Mouse (Mus musculus) layer of hippocampus, adult 9-10 months (tissue): ENCODE measurements at regions not wholly inside any gene's neighbourhood (a gene's known extent, or its start where the extent isn't known, plus 50 kb on each side); places are given as distances from the start of the nearest gene placed in this dataset.
A peak's percentile ranks its signal among the peaks of the same experiment; 100 is the strongest.

ENCODE experiments used
- DNase-seq: peaks from one replicate; pipeline ENCODE4 v3.0.0; 2022; ENCODE audit warnings: low spot score

DNA sequence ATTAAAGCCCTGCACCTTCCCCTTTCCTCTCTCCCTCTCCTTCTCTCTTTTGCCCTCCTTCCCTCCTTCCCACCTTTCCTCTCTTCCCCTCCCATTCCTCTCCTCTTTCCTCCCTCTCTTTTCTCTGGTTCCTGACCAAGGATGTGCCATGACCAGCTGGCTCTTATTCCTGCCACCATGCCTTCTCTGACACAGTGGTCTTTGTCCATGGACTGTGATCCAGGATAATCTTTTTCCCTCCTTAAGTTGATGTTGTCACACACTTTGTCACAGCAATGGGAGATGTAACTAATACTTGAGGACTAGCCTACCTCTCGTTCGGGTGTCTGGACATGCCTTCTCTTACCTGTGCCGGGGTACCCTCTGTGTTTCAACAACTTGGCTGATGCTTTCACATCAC, 86.4 kb downstream of the Anapc4 start:
- DNase-seq = no peak

DNA sequence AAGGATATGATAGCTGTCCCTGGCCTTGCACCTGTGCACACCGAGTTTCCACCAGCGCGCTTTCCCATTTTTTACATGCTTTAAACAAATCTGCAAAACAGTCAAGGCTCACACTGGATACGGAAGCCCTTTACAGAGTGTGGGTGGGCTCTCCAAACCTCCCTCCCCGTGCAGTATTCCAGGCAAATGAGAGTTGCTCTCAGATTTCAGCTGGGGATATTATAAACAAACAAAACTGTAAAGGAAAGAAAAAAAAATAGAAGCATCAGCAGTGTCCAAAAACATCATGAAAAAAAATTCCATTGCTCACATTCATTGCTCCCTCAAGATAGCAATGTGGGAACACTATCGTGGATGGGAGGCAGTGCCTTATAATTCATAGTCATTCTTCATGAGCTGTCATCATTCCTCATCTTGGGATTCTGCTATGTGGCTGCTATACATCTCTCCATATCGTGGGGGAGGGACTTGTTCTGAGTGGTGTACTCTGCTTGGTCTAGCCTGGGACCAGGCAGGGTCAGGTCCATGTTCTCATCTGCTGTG, 87.0 kb downstream of the Anapc4 start:
- DNase-seq = no peak

DNA sequence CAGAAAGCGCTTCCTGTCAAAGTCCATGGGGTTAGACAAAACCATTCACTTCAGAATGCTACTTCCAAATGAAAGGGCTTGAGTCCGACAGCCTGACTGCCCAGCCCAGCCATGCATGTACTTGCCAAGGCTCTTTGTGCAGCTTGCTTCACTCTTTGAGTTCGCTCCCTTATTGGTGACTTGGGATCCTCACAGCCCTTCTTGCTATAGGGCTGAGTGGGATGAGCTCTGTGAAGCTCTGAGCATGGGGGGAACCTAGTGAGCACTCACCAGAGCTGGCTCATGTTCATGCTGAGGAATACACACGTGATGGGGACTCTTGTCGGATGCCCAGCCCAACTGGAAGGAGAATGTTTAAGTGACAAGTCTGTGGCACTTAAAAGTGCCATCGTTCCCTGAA, 91.2 kb downstream of the Anapc4 start:
- DNase-seq = no peak

DNA sequence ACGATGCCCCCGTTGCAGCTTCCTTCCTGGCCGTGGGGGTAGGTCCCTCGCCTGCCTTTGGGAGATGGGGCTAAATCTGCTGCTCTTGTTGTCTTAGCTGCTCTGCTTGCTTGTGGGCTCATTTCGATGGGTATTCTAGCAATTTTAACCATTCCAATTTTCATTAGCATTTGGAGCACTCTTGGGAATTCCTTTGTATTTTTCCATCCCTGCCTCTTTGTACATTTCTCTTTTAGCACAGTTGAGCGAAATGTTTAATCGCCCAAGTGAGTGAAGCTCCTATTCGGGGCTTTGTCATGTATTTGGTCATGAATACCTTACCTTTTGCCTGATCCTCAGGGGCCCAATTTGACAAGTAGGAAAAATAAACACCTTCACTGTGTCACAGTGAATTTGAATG, 95.9 kb downstream of the Anapc4 start:
- no peak for DNase-seq

DNA sequence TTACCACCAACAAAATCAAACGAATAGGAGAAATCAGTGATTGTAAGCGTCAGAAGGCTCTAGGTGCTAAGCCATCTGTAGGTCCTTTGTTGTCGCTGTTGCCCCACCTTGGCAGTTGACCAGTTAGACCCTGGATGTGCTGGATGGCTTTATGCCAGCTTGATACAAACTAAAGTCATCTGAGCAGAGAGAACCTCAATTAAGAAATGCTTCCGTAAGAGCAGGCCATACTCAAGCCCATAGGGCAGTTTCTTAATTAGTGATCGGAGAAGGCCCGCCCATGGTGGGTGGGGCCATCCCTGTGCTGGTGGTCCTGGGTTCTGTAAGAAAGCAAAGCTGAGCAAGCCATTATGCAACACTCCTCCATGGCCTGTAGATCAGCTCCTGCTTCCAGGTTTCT, 99.5 kb downstream of the Anapc4 start:
- no peak for DNase-seq

DNA sequence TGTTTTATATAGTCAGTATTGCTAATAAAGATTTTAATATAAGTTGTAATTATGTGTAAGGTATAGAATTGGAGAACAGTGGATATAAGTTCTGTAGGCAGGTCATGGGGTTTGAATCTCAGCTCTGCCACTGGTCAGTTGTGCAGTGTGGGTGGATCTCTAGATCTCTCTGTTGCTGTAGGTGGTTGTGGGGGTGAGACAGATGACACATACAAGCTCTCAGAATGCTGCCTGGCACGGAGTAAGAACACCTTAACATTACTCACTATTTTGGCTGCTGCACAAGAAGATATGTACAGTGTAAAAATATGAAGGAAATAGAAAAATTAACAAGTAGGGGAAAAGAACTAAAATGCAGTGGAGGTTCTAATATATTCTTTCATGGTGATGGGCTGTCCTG, 100.3 kb upstream of the Slc34a2 start:
- DNase-seq = no peak

DNA sequence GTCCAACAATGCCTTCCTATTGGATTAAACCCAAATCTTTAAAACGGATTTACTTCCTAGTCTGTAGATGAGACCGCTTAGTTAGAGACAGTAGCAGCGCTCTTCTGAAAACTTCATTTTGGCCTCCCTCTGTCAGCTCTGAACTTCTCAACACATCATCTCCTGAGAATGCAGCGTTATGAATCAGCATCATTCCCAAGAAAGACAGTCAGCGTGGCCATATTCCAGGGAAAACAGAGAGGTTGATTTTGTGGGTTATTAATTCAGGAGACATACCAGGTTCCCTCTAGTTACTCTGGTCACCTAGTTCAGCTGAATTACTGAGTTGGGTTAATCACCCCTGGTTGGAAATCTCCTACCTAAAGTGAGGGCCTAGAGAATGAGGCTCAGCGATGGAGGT, 97.9 kb upstream of the Slc34a2 start:
- DNase-seq = no peak

DNA sequence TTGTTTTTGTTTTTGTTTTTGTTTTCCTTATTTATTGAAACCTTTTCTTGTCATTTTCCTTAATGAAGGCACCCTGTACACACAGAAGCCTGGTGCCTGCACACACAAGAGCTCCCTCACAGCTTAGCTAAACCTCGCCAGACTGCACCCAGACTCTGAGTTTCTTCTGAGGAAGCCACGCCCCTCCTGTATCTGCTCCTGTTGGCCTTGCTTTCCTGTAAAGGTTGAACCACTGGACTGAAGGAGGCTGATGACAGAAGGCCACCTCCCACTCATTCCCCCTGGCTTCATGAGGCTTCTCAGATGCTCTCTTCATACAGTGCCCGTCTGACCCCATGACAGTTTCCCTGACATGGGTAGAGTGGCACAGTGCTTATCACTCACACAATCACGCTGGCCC, 97.2 kb upstream of the Slc34a2 start:
- no peak for DNase-seq

DNA sequence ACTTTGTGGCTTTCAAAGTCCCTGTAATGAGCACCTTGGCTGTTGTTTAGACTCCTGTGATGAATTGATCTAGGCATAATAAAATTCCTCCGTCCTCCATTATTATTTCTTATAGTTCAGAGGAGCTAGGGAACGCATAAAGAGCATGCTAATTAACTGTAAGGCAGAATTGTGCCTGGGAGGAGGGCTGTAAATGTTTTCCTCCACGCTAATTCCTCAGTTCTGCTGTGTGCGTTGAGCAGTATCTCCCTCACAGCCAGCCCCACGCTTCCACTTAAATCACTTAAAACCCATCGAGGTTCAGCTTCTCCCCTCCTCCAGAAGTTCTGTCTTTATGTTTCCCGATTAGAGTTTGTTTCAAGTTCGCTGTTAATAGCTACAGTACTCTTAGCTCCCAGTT, 84.0 kb upstream of the Slc34a2 start:
- DNase-seq = no peak

DNA sequence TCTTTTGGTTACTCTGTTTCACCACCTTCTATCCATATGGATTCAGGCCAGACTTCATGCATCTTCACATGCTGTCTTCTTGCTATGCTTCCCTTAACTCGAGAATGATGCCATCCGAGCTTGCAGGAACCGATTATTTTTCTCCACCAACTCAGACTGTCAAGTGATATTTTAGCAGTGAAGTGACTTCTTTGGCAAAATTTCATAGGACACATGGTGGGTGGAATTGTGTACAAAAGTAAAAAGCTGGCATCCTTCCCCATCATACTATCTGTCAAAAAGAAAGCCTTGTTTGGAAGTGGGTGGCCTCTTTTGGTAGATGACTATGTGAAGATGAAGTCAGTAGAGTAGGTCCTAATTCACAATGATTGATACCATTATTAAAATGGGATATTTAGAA, 83.2 kb upstream of the Slc34a2 start:
- DNase-seq = peak; percentile 29

DNA sequence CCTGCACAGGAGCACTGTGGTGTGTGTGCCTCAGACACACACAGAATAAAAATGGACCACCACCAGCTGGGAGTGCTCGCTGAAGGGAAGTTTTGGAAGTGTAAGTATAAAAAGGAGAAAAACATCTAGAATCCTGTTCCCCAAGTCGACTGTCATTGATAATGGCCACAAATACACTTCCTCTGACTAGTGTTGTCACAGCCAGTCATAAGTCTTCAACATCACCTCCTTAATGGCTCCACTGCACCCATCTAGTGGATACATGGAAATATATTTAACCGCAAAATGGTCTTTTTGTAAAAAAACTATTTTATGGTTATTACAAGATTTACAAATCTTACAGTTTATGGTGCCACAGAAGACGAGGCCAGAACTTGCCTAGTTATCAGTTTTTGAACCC, 73.7 kb upstream of the Slc34a2 start:
- DNase-seq = no peak

DNA sequence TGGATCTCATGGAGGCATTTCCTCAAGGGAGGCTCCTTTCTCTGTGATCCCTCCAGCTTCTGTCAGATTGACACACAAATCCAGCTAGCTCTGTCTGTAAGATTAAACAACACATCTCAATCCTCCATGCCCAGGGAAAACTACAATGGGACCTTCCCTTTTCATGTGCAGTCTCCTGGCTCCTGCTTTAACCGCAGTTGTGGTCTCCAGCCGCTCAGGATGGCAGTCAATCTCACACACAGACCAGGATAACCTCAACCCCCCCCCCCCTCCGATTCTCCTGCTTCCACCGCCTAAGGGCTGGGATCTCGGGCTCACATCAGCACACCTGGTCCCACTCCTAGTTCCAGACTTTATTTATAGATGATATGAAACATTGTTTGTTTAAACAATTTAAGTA, 66.1 kb upstream of the Slc34a2 start:
- no peak for DNase-seq

DNA sequence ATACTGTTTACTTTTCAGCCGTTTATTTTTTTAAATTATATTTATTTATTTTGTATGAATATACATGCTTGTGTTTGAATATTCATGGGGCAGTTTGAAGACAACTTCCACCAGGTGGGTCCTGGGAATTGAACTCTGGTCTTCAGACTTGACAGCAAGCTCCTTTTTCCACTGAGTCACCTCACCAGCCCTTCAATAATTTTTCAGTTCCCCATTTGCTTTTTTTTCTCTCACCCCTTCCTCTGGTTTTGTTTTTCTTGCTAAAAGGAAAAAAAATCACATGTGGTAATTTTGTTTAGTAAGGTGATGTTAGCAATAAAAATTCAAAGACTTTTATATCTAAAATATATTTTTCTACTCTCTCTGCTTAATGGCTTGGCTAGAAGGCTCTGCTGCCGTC, 64.9 kb upstream of the Slc34a2 start:
- DNase-seq = no peak

DNA sequence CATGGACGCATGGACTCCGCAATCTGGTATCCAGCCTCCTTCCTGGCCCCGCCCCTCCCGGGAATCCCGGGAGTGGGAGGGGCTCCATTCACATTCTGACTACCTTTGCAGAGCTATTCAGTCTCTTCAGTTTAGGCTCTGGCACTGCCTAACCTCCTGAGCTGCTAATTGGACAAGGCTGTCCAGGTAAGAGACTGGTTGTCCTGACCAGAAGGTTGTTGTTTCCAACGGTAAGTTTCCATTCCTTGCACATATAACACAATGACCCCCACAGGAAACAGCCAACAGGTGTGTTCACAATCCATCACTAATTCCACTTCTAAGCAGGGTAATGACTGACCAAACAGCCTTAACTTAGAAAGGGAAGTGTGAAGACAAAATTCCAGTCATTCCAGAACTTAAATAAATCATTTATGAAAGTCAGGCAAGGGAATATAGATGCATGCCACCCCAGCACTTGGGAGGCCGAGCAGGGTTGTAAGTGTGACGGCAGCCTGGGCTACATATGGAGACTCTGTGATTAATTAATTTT, 62.3 kb upstream of the Slc34a2 start:
- DNase-seq = no peak

DNA sequence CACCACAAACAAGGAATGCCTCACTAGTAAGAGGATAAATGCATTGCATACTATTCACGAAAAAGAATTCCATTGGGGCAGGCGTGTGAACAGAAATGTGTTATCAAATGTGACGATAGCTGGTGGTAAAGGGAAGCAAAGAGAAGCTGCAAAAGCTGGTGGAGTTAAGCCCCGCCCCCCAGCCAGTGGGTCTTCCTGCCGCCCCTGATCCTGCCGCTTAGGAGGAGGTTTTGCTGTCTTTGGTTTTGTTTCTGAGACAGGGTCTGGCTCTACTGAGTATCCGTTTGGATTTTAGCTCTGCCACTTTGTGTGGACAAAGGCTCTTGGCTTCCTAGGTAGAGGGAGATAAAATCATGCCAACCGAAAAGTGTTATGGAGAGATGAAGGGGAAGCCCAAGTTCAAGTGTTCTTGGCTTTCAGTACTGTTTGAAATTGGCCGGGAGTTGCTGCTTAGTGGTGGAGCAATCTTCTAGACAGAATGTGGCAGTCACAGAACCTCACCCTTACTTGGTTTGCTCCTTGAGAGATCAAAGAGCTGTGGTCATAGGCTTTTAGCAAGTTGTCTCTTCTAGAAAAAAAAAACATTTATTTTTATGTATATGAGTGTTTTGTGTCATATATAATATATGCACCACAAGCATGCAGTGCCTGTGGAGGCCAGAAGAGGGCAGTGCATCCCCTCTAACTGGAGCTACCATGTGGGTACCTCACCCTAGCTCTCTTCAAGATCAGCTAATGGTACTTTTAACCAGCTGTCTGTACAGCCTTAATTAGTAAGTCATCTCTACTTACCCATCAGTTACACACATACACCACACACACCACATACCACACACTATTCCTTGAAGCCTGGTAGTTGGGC, 59.8 kb upstream of the Slc34a2 start:
- DNase-seq = no peak

DNA sequence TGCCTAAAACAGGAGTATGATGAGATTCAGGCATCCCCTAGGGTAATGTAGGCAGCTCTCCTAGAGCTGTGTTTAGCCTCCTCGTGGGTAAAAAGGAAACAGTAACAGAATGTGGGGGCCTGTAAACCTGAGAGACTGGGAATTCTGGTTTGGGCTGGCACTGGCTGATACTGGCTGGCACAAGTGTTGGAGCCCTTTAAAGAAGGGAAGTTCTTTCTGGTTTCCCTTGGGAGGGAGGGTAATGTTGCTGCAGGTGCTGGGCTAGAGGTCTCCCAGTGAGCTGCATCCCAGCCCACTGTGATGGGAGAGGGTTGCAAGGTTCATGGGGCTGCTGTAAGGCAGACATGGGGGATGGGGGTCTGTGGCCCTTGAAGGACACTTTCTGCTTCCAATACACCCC, 58.4 kb upstream of the Slc34a2 start:
- no peak for DNase-seq

DNA sequence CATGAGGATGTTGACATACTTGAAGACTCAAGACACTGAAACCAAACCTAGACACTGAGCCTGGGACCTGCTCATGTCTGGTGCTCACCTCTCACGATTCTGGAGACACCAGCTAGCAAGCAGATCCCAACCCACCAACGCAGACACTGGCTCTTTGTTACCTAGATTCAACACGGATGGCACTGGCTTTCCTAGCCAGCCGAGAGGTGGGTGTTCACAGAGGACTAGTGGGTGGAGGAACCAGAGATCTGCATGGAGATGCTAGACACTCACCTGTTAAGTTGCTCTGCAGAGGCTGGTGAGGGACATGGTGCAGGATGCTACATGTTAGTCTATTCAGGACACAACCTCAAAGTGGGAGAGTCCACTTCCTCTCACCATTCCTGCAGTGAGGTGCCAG, 55.8 kb upstream of the Slc34a2 start:
- DNase-seq = no peak

DNA sequence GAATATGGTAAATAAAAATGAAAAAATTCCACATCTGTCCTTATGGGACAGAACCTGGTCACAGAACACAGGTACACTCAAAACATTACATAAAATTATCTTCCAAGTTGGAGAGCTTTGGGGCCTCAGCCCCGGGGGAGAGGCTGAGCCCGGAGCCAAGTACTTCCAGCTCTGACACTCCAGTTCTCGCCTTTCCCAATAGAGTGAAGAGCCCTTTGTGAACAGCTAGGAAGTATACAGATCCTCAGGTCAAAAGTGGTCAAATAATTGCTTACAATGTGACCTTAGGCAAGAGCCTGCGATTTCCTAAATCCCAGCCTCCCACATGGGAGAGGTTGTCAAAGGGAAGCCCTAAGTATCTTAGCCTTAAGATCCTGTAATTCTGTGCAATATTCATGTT, 55.1 kb upstream of the Slc34a2 start:
- no peak for DNase-seq
